Mouse (Mus musculus): ENCODE data around the gene Tbc1d10c. TPM values are rescaled to one million over a fixed set of nuclear protein-coding genes. Genes with fewer than 3 reads are reported as not detected.

Gene Tbc1d10c
- polyA plus RNA-seq, 1 experiment = 266 TPM

DNA sequence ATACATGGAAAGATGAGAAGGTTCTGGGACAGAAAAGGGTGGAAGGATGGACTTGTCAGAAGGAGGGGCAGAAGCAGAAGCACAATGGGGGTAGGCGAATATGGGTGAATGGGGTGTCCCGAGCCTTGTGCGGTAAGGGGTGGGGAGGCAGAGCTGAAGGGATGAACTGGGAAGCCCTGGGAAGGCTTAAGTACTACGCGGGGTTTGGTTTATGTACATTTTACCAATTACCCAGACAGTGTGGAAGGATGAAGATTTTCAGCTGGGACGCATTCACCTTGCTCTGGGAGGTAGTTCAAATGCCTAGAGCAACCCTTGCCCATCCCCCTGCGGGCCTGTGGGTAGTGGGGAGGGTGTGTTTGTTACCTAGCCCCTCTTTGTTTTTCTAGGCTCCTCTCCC lies 11.1 kb upstream of the Tbc1d10c start:
- Histone ChIP-seq H3K4me1 (ENCODE audit: control insufficient read depth, insufficient read depth, insufficient read length) (peaks cover 33% of the 10 kb centered on the region), H3K27ac (ENCODE audit: insufficient read depth, low read length) (peak overlapping the region; percentile 88)
- 64% methylated on average over 7 of the region's 7 CpGs for WGBS

DNA sequence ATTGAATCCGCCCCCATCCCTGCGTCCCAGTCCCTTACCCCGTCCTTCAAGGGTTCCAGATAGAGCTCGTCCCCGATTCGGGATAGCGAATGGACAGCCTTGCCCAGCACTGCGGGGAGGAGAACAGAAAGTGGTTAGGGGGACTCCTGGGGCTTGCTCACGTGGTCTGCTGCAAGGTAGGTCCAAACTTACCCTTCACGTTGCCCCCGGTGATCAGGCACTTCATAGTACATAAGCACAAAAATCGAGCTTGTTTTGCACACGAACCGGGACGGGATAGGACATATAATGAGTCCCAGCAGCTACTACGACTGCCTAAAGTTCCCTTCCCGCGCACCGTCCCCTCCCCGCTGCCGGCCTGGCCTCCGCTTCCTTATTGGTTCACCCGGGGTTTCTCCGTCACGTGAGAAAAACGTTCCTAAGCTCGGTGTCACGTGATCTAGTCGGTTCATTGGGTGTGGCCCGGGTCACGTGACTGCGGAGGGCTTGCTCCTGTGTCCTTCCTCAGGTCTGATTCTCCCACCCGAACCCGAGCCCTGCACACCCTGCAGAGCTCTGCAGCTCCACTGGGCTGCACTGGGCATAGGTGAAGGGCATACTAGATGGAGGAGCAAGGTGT lies 10.3 kb upstream of the Tbc1d10c start, which contains the start of gene Rad9a:
Gene Rad9a, minus strand, starts transcription at position 372 of the 619 bp plus-strand sequence.
- WGBS = under 1% methylated on average over 34 of the region's 34 CpGs
- peak within 1 kb of the TSS; percentile 88 for H3K27ac ChIP-seq (ENCODE audit: insufficient read depth, low read length)
- H3K36me3 ChIP-seq (ENCODE audit: control insufficient read depth, insufficient read depth, low read length) = peaks cover 8% of the 10 kb centered on the region
- TF ChIP-seq CTCF (IDR thresholded peaks at IDR 0.05; ENCODE audit: extremely low read depth, insufficient read depth, insufficient read length, insufficient replicate concordance) (no peak), POLR2A (IDR thresholded peaks at IDR 0.05; ENCODE audit: low read depth, low read length) (peak; percentile 26)
- H3K27me3 ChIP-seq (ENCODE audit: control insufficient read depth, insufficient read depth, low read length) = no peaks in the 10 kb centered on the region
- DNase-seq (ENCODE audit: low read depth in 1 of 2, low spot score in 2 of 2) = peak; percentile 93 to 98
- peaks cover 33% of the 10 kb centered on the region for H3K4me1 ChIP-seq (ENCODE audit: control insufficient read depth, insufficient read depth, insufficient read length)
- H3K4me3 ChIP-seq (ENCODE audit: extremely low read depth, insufficient read depth, insufficient read length) = peak within 1 kb of the TSS; percentile 86

More for the DNA sequence above, 11.1 kb upstream of the Tbc1d10c start:
- Histone ChIP-seq H3K4me3 (ENCODE audit: extremely low read depth, insufficient read depth, insufficient read length) (peak overlapping the region; percentile 86), H3K27me3 (ENCODE audit: control insufficient read depth, insufficient read depth, low read length) (no peaks in the 10 kb centered on the region), H3K36me3 (ENCODE audit: control insufficient read depth, insufficient read depth, low read length) (peaks cover 4% of the 10 kb centered on the region; the same call in 1 of the 2 replicates)
- TF ChIP-seq POLR2A (IDR thresholded peaks at IDR 0.05; ENCODE audit: low read depth, low read length) (no peak), CTCF (IDR thresholded peaks at IDR 0.05; ENCODE audit: extremely low read depth, insufficient read depth, insufficient read length, insufficient replicate concordance) (no peak)
- DNase-seq (ENCODE audit: low read depth in 1 of 2, low spot score in 2 of 2) = no peak

GRCm38 (mm10) chr19:4197180-4197579 lies 6.1 kb upstream of the Tbc1d10c start:
- Histone ChIP-seq H3K27ac (ENCODE audit: insufficient read depth, low read length) (no peak overlapping the region; the same call in 1 of the 2 replicates), H3K36me3 (ENCODE audit: control insufficient read depth, insufficient read depth, low read length) (peaks cover 40% of the 10 kb centered on the region), H3K4me3 (ENCODE audit: extremely low read depth, insufficient read depth, insufficient read length) (no peak overlapping the region), H3K4me1 (ENCODE audit: control insufficient read depth, insufficient read depth, insufficient read length) (peaks cover 29% of the 10 kb centered on the region; the same call in 1 of the 2 replicates), H3K27me3 (ENCODE audit: control insufficient read depth, insufficient read depth, low read length) (no peaks in the 10 kb centered on the region)
- TF ChIP-seq POLR2A (IDR thresholded peaks at IDR 0.05; ENCODE audit: low read depth, low read length) (no peak), CTCF (IDR thresholded peaks at IDR 0.05; ENCODE audit: extremely low read depth, insufficient read depth, insufficient read length, insufficient replicate concordance) (no peak)
- WGBS = 87% methylated on average over 3 of the region's 3 CpGs
- no peak for DNase-seq (ENCODE audit: low read depth in 1 of 2, low spot score in 2 of 2)

DNA sequence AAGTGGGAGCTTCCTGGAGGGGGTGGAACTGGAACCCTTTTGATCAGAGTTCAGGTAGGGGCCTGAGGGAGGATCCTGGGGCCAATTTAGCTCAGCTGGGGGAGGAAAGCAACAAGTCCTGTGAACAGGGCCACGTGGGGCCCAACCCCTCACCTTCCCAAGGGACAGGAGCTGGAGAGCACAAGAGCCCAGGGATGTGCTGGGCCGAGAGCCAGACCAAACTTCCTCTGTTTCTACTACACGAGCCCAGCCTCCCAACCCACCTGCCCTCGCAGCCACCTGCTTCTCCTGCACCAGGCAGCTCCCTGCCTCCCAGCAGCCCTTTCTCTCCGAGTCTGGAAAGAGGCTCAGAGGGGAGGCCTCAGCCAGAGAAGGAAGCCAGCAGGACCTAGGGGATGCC lies 5.5 kb upstream of the Tbc1d10c start:
- peaks cover 23% of the 10 kb centered on the region; the same call in 1 of the 2 replicates for H3K4me1 ChIP-seq (ENCODE audit: control insufficient read depth, insufficient read depth, insufficient read length)
- WGBS = 19% methylated on average over 5 of the region's 5 CpGs
- no peak for DNase-seq (ENCODE audit: low read depth in 1 of 2, low spot score in 2 of 2)
- TF ChIP-seq POLR2A (IDR thresholded peaks at IDR 0.05; ENCODE audit: low read depth, low read length) (no peak), CTCF (IDR thresholded peaks at IDR 0.05; ENCODE audit: extremely low read depth, insufficient read depth, insufficient read length, insufficient replicate concordance) (no peak)
- H3K27ac ChIP-seq (ENCODE audit: insufficient read depth, low read length) = peak overlapping the region; percentile 11; the same call in 1 of the 2 replicates
- no peak overlapping the region for H3K4me3 ChIP-seq (ENCODE audit: extremely low read depth, insufficient read depth, insufficient read length)
- peaks cover 40% of the 10 kb centered on the region for H3K36me3 ChIP-seq (ENCODE audit: control insufficient read depth, insufficient read depth, low read length)
- no peaks in the 10 kb centered on the region for H3K27me3 ChIP-seq (ENCODE audit: control insufficient read depth, insufficient read depth, low read length)

DNA sequence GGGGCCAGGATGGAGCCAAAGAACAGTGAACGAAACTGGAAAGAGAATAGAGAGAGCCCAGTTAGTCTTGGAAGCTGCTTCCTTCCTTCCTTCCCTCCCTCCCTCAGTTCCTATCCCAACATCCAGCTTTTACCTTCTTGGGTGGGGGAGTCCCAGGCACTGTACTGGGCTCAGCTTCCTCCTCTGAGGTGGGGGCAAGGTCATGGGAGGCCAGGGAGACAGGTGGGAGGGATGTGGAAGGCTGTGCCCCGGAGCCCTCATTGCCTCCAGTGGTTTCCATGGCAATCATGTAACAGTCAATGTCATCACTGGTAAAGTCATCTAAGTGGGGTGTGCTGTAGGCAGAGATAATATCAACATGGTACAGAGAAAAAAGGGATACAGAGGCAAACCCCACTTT lies 5.0 kb upstream of the Tbc1d10c start:
- peaks cover 23% of the 10 kb centered on the region; the same call in 1 of the 2 replicates for H3K4me1 ChIP-seq (ENCODE audit: control insufficient read depth, insufficient read depth, insufficient read length)
- no peaks in the 10 kb centered on the region for H3K27me3 ChIP-seq (ENCODE audit: control insufficient read depth, insufficient read depth, low read length)
- H3K4me3 ChIP-seq (ENCODE audit: extremely low read depth, insufficient read depth, insufficient read length) = no peak overlapping the region
- no peak for DNase-seq (ENCODE audit: low read depth in 1 of 2, low spot score in 2 of 2)
- peaks cover 40% of the 10 kb centered on the region for H3K36me3 ChIP-seq (ENCODE audit: control insufficient read depth, insufficient read depth, low read length)
- WGBS = 49% methylated on average over 2 of the region's 2 CpGs
- TF ChIP-seq CTCF (IDR thresholded peaks at IDR 0.05; ENCODE audit: extremely low read depth, insufficient read depth, insufficient read length, insufficient replicate concordance) (no peak), POLR2A (IDR thresholded peaks at IDR 0.05; ENCODE audit: low read depth, low read length) (no peak)
- peak overlapping the region; percentile 11; the same call in 1 of the 2 replicates for H3K27ac ChIP-seq (ENCODE audit: insufficient read depth, low read length)

GRCm38 (mm10) chr19:4194776-4195650 lies 3.9 kb upstream of the Tbc1d10c start:
- H3K36me3 ChIP-seq (ENCODE audit: control insufficient read depth, insufficient read depth, low read length) = peaks cover 40% of the 10 kb centered on the region
- no peak overlapping the region for H3K27ac ChIP-seq (ENCODE audit: insufficient read depth, low read length)
- no peak overlapping the region for H3K4me3 ChIP-seq (ENCODE audit: extremely low read depth, insufficient read depth, insufficient read length)
- no peak for TF ChIP-seq CTCF (IDR thresholded peaks at IDR 0.05; ENCODE audit: extremely low read depth, insufficient read depth, insufficient read length, insufficient replicate concordance)
- no peak for TF ChIP-seq POLR2A (IDR thresholded peaks at IDR 0.05; ENCODE audit: low read depth, low read length)
- WGBS = 87% methylated on average over 12 of the region's 12 CpGs
- peaks cover 14% of the 10 kb centered on the region; the same call in 1 of the 2 replicates for H3K4me1 ChIP-seq (ENCODE audit: control insufficient read depth, insufficient read depth, insufficient read length)
- H3K27me3 ChIP-seq (ENCODE audit: control insufficient read depth, insufficient read depth, low read length) = no peaks in the 10 kb centered on the region
- DNase-seq (ENCODE audit: low read depth in 1 of 2, low spot score in 2 of 2) = no peak
